ENCODE assay signal across 19 mouse cellular contexts in the genomic region with DNA sequence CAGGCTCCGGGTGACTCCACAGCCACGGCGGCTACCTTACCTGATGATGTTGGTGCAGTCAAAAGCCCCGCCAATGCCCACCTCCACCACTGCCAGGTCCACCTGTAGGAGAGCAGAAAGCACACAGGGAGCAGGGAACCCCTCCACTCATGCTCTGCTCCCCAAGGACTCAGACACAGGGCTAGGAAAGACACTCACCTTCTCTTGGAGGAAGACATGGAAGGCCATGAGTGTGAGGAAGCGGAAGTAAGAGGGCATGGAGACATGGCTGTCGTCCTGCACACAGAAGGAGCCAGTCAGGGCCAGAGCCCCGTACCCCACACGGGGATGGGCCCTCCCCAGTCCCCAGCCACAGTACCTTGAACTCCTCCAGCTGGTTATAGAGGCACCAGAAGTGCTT. TPM values are rescaled to one million over a fixed set of nuclear protein-coding genes. Genes with fewer than 3 reads are reported as not detected.
"Had no signal": no experiment of that assay in that cellular context is flagged by ENCODE, and none has a peak within 500 bp of the region (broad histone marks: within the 10 kb centered on the region; RNA-seq: fewer than 3 reads in every experiment).

No protein-coding gene starts in this region.

- H3K4me3 ChIP-seq: neural tube, embryonic 13.5 days; neural tube, embryonic 15.5 days; stomach, embryonic 15.5 days had no signal

- H3K9ac ChIP-seq: neural tube, embryonic 13.5 days; neural tube, embryonic 15.5 days; stomach, embryonic 15.5 days had no signal

- H3K9me3 ChIP-seq: neural tube, embryonic 13.5 days; neural tube, embryonic 15.5 days; stomach, embryonic 15.5 days had no signal

- H3K27me3 ChIP-seq: neural tube, embryonic 13.5 days; neural tube, embryonic 15.5 days; stomach, embryonic 15.5 days had no signal

- H3K4me2 ChIP-seq: neural tube, embryonic 13.5 days; neural tube, embryonic 15.5 days; stomach, embryonic 15.5 days had no signal

- DNase-seq: retina, postnatal 1 day; right cerebral cortex, adult 18-20 months; right cerebral cortex, postnatal 14 days; right cerebral cortex, postnatal 25 days; right cerebral cortex, postnatal 4 days; spleen, adult 18-20 months; thymus, adult 18-20 months; thymus, adult 2 months; thymus, postnatal 14 days; thymus, postnatal 25 days; thymus, postnatal 36 days; thymus, postnatal 4 days had no signal

- H3K27ac ChIP-seq: neural tube, embryonic 13.5 days; neural tube, embryonic 15.5 days; stomach, embryonic 15.5 days; stomach, postnatal 0 days had no signal

RNA-seq across cellular contexts. Expression of gene Eng, which starts 41.2 kb away (rescaled TPM):
- total RNA-seq: neutrophil, adult 5-6 weeks had no signal

RNA-seq across cellular contexts. Expression of gene 6330409D20Rik, which starts 53.3 kb away (rescaled TPM):
- total RNA-seq: neutrophil, adult 5-6 weeks had no signal
- polyA plus RNA-seq: small intestine, adult 2 months; stomach, postnatal 0 days; urinary bladder, adult 2 months had no signal
